Mouse (Mus musculus) hindbrain, embryonic 14.5 days (tissue): Measurements from ENCODE around the gene Slc22a12. TPM values are rescaled to one million over a fixed set of nuclear protein-coding genes. Genes with fewer than 3 reads are reported as not detected.

Source experiments
- ATAC-seq: fragments of 200-750 bp; cut with Nextera tagmentation; 2 replicates; pipeline ENCODE4 v1.8.0; 2017; ENCODE audit warnings: moderate number of reproducible peaks, mild to moderate bottlenecking, moderate TSS enrichment, moderate library complexity; ENCODE audit not compliant: low FRiP score
- DNase-seq: peaks from one replicate; pipeline ENCODE4 v3.0.0-alpha.2; 2015; ENCODE audit warnings: low spot score
- H3K27ac ChIP-seq: fragments of 300-500 bp; sonication (generic); 2 replicates; pipeline ENCODE4 v1.5.1; 2014; ENCODE audit warnings: mild to moderate bottlenecking, moderate library complexity
- H3K27me3 ChIP-seq: fragments of 300-500 bp; sonication (generic); 2 replicates; pipeline ENCODE4 v1.6.1; 2014; ENCODE audit warnings: mild to moderate bottlenecking, low read length, mixed read lengths; ENCODE audit not compliant: control insufficient read depth, insufficient read depth
- H3K36me3 ChIP-seq: fragments of 300-500 bp; sonication (generic); replicated peaks from 2 replicates; pipeline ENCODE4 v1.6.1; 2014; ENCODE audit not compliant: control insufficient read depth, insufficient read depth
- H3K4me1 ChIP-seq: fragments of 300-500 bp; sonication (generic); replicated peaks from 2 replicates; pipeline ENCODE4 v1.6.1; 2014; ENCODE audit warnings: antibody characterized with exemption, low read length, mixed read lengths; ENCODE audit not compliant: control insufficient read depth, insufficient read depth
- H3K4me2 ChIP-seq: fragments of 300-500 bp; sonication (generic); replicated peaks from 2 replicates; pipeline ENCODE4 v1.6.1; 2014; ENCODE audit warnings: mild to moderate bottlenecking, moderate library complexity
- H3K4me3 ChIP-seq: fragments of 300-500 bp; sonication (generic); replicated peaks from 2 replicates; pipeline ENCODE4 v1.5.1; 2014; ENCODE audit warnings: mild to moderate bottlenecking, low read length
- H3K9ac ChIP-seq: fragments of 300-500 bp; sonication (generic); 2 replicates; pipeline ENCODE4 v1.6.1; 2014
- H3K9me3 ChIP-seq: fragments of 300-500 bp; sonication (generic); 2 replicates; pipeline ENCODE4 v1.6.1; 2016; ENCODE audit warnings: low read length; ENCODE audit not compliant: control insufficient read depth
- WGBS: fragments of 180-500 bp; shearing (Covaris S2); extraction: QIAGEN DNeasy Blood & Tissue Kit; methylation state at CpG from one replicate; pipeline ENCODE4 v1.1.7; 2014; 5-methylcytosine and 5-hydroxymethylcytosine counted together
- polyA plus RNA-seq: library from polyadenylated mRNA; unstranded; fragments of >200 nt; fragmentation: Nextera tagmentation; extraction: Ambion mirVana; gene quantifications from 2 replicates; pipeline ENCODE4 v1.2.1, GENCODE M21; 2014

Gene Slc22a12
- polyA plus RNA-seq, 1 experiment from 2014 or later, result not detected

DNA sequence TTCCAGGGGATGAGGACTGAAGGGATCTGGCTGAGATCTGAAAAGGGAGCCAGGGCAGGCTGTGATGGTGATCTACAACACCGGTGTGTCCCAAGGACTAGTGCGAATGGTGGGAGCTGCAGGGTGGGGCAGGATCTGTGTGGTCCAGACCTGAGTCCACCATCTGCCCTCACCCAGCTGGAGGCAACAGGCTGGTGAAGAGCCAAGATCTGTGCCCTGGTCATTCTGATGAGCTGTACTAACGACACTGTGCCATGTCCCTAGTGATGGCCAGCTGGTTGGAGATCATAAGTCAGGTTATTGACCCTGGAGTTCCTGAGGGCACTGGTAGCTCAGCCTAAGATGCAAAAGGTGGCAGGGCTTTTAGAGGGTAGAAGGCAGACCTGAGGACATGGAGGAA is 15.4 kb downstream of the Slc22a12 start:
- H3K27ac ChIP-seq, result no peak overlapping the region
- H3K9ac ChIP-seq, result no peak overlapping the region
- H3K36me3 ChIP-seq, result peaks cover 52% of the 10 kb centered on the region
- 85% methylated on average over 3 of the region's 3 CpGs for WGBS
- no peak overlapping the region for H3K4me2 ChIP-seq
- H3K4me3 ChIP-seq, result no peak overlapping the region
- peaks cover 32% of the 10 kb centered on the region for H3K4me1 ChIP-seq
- H3K9me3 ChIP-seq, result no peaks in the 10 kb centered on the region
- ATAC-seq (no peak), DNase-seq (no peak)
- no peaks in the 10 kb centered on the region for H3K27me3 ChIP-seq

GRCm38 (mm10) chr19:6526010-6526409 is 16.8 kb downstream of the Slc22a12 start:
- ATAC-seq (no peak), DNase-seq (no peak)
- H3K4me1 ChIP-seq, result peaks cover 18% of the 10 kb centered on the region; the same call in 1 of the 2 replicates
- 94% methylated on average over 9 of the region's 9 CpGs for WGBS
- no peaks in the 10 kb centered on the region for H3K27me3 ChIP-seq
- no peaks in the 10 kb centered on the region for H3K9me3 ChIP-seq
- H3K9ac ChIP-seq, result no peak overlapping the region
- H3K4me2 ChIP-seq, result no peak overlapping the region
- no peak overlapping the region for H3K4me3 ChIP-seq
- no peak overlapping the region for H3K27ac ChIP-seq
- peaks cover 66% of the 10 kb centered on the region for H3K36me3 ChIP-seq

- peaks cover 75% of the 10 kb centered on the region for H3K36me3 ChIP-seq
- H3K4me1 ChIP-seq, result peaks cover 10% of the 10 kb centered on the region; the same call in 1 of the 2 replicates
- no peak overlapping the region for H3K4me3 ChIP-seq
- H3K27ac ChIP-seq, result no peak overlapping the region
- H3K4me2 ChIP-seq, result no peak overlapping the region
- no peak overlapping the region for H3K9ac ChIP-seq
- H3K9me3 ChIP-seq, result no peaks in the 10 kb centered on the region
- DNase-seq (no peak), ATAC-seq (no peak)
- H3K27me3 ChIP-seq, result no peaks in the 10 kb centered on the region
- WGBS, result 79% methylated on average over 4 of the region's 4 CpGs
These were observed 17.8 kb downstream of the Slc22a12 start for GRCm38 (mm10) chr19:6525023-6525422.

- Histone ChIP-seq H3K4me2 (no peak overlapping the region), H3K9ac (no peak overlapping the region), H3K27ac (no peak overlapping the region), H3K4me1 (peaks cover 24% of the 10 kb centered on the region), H3K36me3 (peaks cover 91% of the 10 kb centered on the region), H3K27me3 (no peaks in the 10 kb centered on the region), H3K4me3 (no peak overlapping the region), H3K9me3 (no peaks in the 10 kb centered on the region)
- ATAC-seq (no peak), DNase-seq (no peak)
- 92% methylated on average over 14 of the region's 14 CpGs for WGBS
These were observed 20.5 kb downstream of the Slc22a12 start for GRCm38 (mm10) chr19:6522289-6522688.

- Histone ChIP-seq H3K27ac (no peak overlapping the region), H3K4me2 (no peak overlapping the region), H3K9me3 (no peaks in the 10 kb centered on the region), H3K36me3 (peaks cover 91% of the 10 kb centered on the region), H3K4me1 (peaks cover 27% of the 10 kb centered on the region), H3K9ac (no peak overlapping the region), H3K27me3 (no peaks in the 10 kb centered on the region), H3K4me3 (no peak overlapping the region)
- 89% methylated on average over 3 of the region's 3 CpGs for WGBS
- no peak for ATAC-seq
- DNase-seq, result no peak
These were observed 21.2 kb downstream of the Slc22a12 start for GRCm38 (mm10) chr19:6521630-6522029.

GRCm38 (mm10) chr19:6519483-6519882 is 23.3 kb downstream of the Slc22a12 start:
- H3K4me2 ChIP-seq, result peak overlapping the region; percentile 15; the same call in 1 of the 2 replicates
- no peaks in the 10 kb centered on the region for H3K27me3 ChIP-seq
- H3K9ac ChIP-seq, result 0 out of 2 replicates have a peak overlapping the region, but pooled peaks have one; percentile 22
- H3K4me1 ChIP-seq, result peaks cover 27% of the 10 kb centered on the region
- no peaks in the 10 kb centered on the region for H3K9me3 ChIP-seq
- WGBS, result 51% methylated on average over 2 of the region's 2 CpGs
- ATAC-seq, result no peak
- no peak overlapping the region for H3K4me3 ChIP-seq
- H3K27ac ChIP-seq, result peak overlapping the region; percentile 84
- DNase-seq, result no peak
- peaks cover 92% of the 10 kb centered on the region for H3K36me3 ChIP-seq

DNA sequence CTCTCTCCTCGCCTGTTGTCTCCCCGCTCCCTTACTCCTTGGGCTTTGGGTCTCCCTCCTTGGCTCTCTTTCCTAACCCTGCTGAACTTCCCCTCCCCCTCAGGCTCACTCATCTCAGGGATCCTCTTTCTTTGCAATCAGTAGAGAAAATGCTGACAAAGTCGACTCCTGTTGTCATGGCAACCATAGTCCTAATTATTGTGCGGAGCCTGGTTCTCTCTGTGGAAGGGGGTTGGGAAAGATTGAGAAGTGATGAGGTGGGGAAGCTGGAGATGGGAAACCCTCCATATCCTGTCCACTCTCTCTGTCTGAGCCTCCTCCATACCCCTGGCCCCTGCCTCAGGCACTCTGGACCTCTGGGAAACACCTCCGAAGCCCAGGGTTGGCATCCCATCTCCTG is 24.2 kb downstream of the Slc22a12 start:
- Histone ChIP-seq H3K9ac (peak overlapping the region; percentile 22; the same call in 1 of the 2 replicates), H3K4me1 (peaks cover 28% of the 10 kb centered on the region), H3K27ac (peak overlapping the region; percentile 84), H3K4me3 (no peak overlapping the region), H3K9me3 (no peaks in the 10 kb centered on the region), H3K27me3 (no peaks in the 10 kb centered on the region), H3K4me2 (peak overlapping the region; percentile 15), H3K36me3 (peaks cover 92% of the 10 kb centered on the region)
- WGBS, result 20% methylated on average over 5 of the region's 5 CpGs
- ATAC-seq, result peak; percentile 55
- DNase-seq, result peak; percentile 85

DNA sequence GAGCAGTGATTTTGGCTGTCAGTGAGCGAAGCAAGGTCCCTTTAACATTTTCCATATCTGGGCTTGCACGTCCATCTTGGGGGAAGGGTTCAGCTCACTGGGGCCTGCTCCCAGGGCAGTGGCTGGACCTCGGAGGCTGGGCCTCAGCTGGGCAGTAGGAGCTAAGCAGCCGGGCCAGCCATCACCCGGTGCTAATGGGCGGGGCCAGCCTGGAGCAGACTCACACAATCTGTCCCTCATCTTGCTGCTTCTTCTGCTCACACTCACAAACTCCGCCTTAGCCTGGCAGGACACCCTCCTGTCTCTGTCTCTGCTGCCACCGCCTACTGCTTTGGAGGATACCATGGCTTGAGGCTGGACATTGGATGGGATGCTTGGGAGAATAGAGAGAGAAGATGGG is 26.7 kb downstream of the Slc22a12 start:
- ATAC-seq (no peak), DNase-seq (no peak)
- Histone ChIP-seq H3K9me3 (no peaks in the 10 kb centered on the region), H3K9ac (no peak overlapping the region), H3K36me3 (peaks cover 92% of the 10 kb centered on the region), H3K27me3 (no peaks in the 10 kb centered on the region), H3K27ac (no peak overlapping the region), H3K4me3 (no peak overlapping the region), H3K4me2 (no peak overlapping the region), H3K4me1 (peaks cover 38% of the 10 kb centered on the region)
- WGBS, result 61% methylated on average over 8 of the region's 8 CpGs

- 72% methylated on average over 5 of the region's 5 CpGs for WGBS
- H3K27me3 ChIP-seq, result no peaks in the 10 kb centered on the region
- peaks cover 92% of the 10 kb centered on the region for H3K36me3 ChIP-seq
- H3K4me1 ChIP-seq, result peaks cover 38% of the 10 kb centered on the region
- H3K4me3 ChIP-seq, result no peak overlapping the region
- ATAC-seq (no peak), DNase-seq (no peak)
- no peaks in the 10 kb centered on the region for H3K9me3 ChIP-seq
- H3K4me2 ChIP-seq, result no peak overlapping the region
- H3K27ac ChIP-seq, result no peak overlapping the region
- no peak overlapping the region for H3K9ac ChIP-seq
These were observed 27.4 kb downstream of the Slc22a12 start for GRCm38 (mm10) chr19:6515448-6515847.

DNA sequence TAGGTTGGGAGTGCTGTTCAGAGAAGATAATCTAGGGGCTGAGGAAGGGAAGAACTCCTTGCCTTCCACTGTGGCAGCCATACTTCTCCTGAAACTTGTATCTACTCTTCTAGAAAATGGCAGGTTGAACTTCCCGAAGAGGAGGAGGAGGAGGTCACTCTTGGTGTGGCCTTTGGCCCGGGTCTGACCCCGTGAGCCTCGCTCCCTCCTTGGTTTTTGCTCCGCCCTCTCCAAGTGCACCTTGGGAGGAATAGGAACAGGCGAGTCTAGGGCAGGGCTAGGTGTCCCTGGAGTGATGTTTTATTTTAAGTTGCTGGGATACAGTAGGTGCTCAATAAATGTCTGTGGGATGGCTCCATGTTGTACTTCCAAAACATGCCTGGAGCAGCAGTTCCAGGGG is 27.9 kb downstream of the Slc22a12 start:
- H3K27me3 ChIP-seq, result no peaks in the 10 kb centered on the region
- no peak overlapping the region for H3K9ac ChIP-seq
- no peak overlapping the region for H3K27ac ChIP-seq
- H3K9me3 ChIP-seq, result no peaks in the 10 kb centered on the region
- no peak for DNase-seq
- peaks cover 38% of the 10 kb centered on the region for H3K4me1 ChIP-seq
- no peak overlapping the region for H3K4me2 ChIP-seq
- no peak for ATAC-seq
- 73% methylated on average over 6 of the region's 6 CpGs for WGBS
- H3K4me3 ChIP-seq, result no peak overlapping the region
- H3K36me3 ChIP-seq, result peaks cover 93% of the 10 kb centered on the region
